Comparison of ENCODE assay signal across 18 mouse cellular contexts in genomic region chr9:79639430-79640090, GRCm38 (mm10).
DNase-seq lines count a peak whose midpoint lies in the region; ATAC-seq and TF ChIP-seq lines count a peak whose summit lies in the region.
"Had no signal": no experiment of that assay in that cellular context is flagged by ENCODE, and none has a peak within 500 bp of the region (broad histone marks: within the 10 kb centered on the region; RNA-seq: fewer than 3 reads in every experiment).

No protein-coding gene starts in this region.

- H3K27ac ChIP-seq in kidney, postnatal 0 days: no peak overlapping the region
- H3K27ac ChIP-seq in kidney, embryonic 16.5 days (ENCODE audit: low read length): no peak overlapping the region
- no peak overlapping the region for H3K27ac ChIP-seq in lung, postnatal 0 days (ENCODE audit: low read length)
- H3K27ac ChIP-seq: heart, adult 2 months; heart, embryonic 15.5 days; limb, embryonic 10.5 days; macrophage; midbrain, embryonic 12.5 days had no signal

- H3K27me3 ChIP-seq in kidney, postnatal 0 days (ENCODE audit: insufficient read depth, low read length): no peaks in the 10 kb centered on the region
- H3K27me3 ChIP-seq in kidney, embryonic 16.5 days (ENCODE audit: insufficient read depth, low read length): no peaks in the 10 kb centered on the region
- H3K27me3 ChIP-seq in lung, postnatal 0 days (replicated peaks; ENCODE audit: insufficient read depth, low read length): no peaks in the 10 kb centered on the region
- H3K27me3 ChIP-seq: heart, embryonic 15.5 days; midbrain, embryonic 12.5 days had no signal

- no peaks in the 10 kb centered on the region for H3K9me3 ChIP-seq in kidney, postnatal 0 days (replicated peaks; ENCODE audit: low read length)
- H3K9me3 ChIP-seq in kidney, embryonic 16.5 days (ENCODE audit: low read length): no peaks in the 10 kb centered on the region
- no peaks in the 10 kb centered on the region for H3K9me3 ChIP-seq in lung, postnatal 0 days (ENCODE audit: low read length)
- H3K9me3 ChIP-seq: heart, embryonic 15.5 days; limb, embryonic 10.5 days; midbrain, embryonic 12.5 days had no signal

- WGBS in kidney, postnatal 0 days: 64% methylated on average over 11 of the region's 11 CpGs
- 68% methylated on average over 11 of the region's 11 CpGs for WGBS in kidney, embryonic 16.5 days
- WGBS in lung, postnatal 0 days: 30% methylated on average over 11 of the region's 11 CpGs

- no peak overlapping the region for H3K4me2 ChIP-seq in kidney, postnatal 0 days (ENCODE audit: low read length)
- no peak overlapping the region for H3K4me2 ChIP-seq in kidney, embryonic 16.5 days (replicated peaks; ENCODE audit: low read depth, low read length)
- no peak overlapping the region for H3K4me2 ChIP-seq in lung, postnatal 0 days (replicated peaks; ENCODE audit: low read depth, low read length)
- H3K4me2 ChIP-seq: heart, embryonic 15.5 days; liver, embryonic 11.5 days; midbrain, embryonic 12.5 days had no signal

- 0 out of 2 replicates have a peak, but pooled peaks have one; percentile 10 for TF ChIP-seq CTCF in kidney, postnatal 0 days (IDR thresholded peaks at IDR 0.05; ENCODE audit: low read depth)
- TF ChIP-seq CTCF in lung, postnatal 0 days (IDR thresholded peaks at IDR 0.05): peak; percentile 49

- no peak overlapping the region for H3K9ac ChIP-seq in kidney, postnatal 0 days (ENCODE audit: low read depth, low read length)
- no peak overlapping the region for H3K9ac ChIP-seq in kidney, embryonic 16.5 days (replicated peaks; ENCODE audit: low read length)
- H3K9ac ChIP-seq in lung, postnatal 0 days (replicated peaks; ENCODE audit: low read depth): no peak overlapping the region
- H3K9ac ChIP-seq: heart, embryonic 15.5 days; midbrain, embryonic 12.5 days had no signal

- peak; percentile 52; the same call in 1 of the 2 replicates for TF ChIP-seq EP300 in lung, postnatal 0 days (IDR thresholded peaks at IDR 0.05)

- no peaks in the 10 kb centered on the region for H3K4me1 ChIP-seq in kidney, postnatal 0 days (replicated peaks; ENCODE audit: insufficient read depth, low read length)
- no peaks in the 10 kb centered on the region for H3K4me1 ChIP-seq in kidney, embryonic 16.5 days (ENCODE audit: insufficient read depth, low read length)
- no peaks in the 10 kb centered on the region for H3K4me1 ChIP-seq in lung, postnatal 0 days (ENCODE audit: insufficient read depth, low read depth, low read length)
- H3K4me1 ChIP-seq: limb, embryonic 10.5 days; midbrain, embryonic 12.5 days had no signal

- H3K36me3 ChIP-seq in kidney, postnatal 0 days (ENCODE audit: insufficient read depth, low read length): no peaks in the 10 kb centered on the region
- H3K36me3 ChIP-seq in kidney, embryonic 16.5 days (ENCODE audit: insufficient read depth, low read length): no peaks in the 10 kb centered on the region
- no peaks in the 10 kb centered on the region for H3K36me3 ChIP-seq in lung, postnatal 0 days (ENCODE audit: insufficient read depth, low read length)
- H3K36me3 ChIP-seq: heart, embryonic 15.5 days; limb, embryonic 10.5 days; midbrain, embryonic 12.5 days had no signal

- ATAC-seq in kidney, postnatal 0 days (replicated peaks; ENCODE audit: low FRiP score, low read depth): no peak
- no peak for ATAC-seq in kidney, embryonic 16.5 days (ENCODE audit: low FRiP score, low TSS enrichment)
- peak; percentile 70 for ATAC-seq in lung, postnatal 0 days
- ATAC-seq: CD4-positive, CD25-positive, alpha-beta regulatory T cell, adult 4 months had no signal

- DNase-seq in kidney, postnatal 0 days (ENCODE audit: low spot score): peak; percentile 21
- DNase-seq in R1 (ENCODE audit: low read depth, low spot score): peak; percentile 3
- DNase-seq in lung, postnatal 0 days (ENCODE audit: low spot score): peak; percentile 71
- no peak for DNase-seq in spleen, postnatal 14 days (ENCODE audit: low spot score in 2 of 2)
- DNase-seq in yolk sac, embryonic 10.5 days (ENCODE audit: low spot score): no peak
- no peak for DNase-seq in B cell, adult 2 months
- DNase-seq: cerebellum, adult 8-10 months; gastrocnemius, postnatal 10 days; heart, adult 2 months; kidney, adult 2 months; kidney, postnatal 25 days had no signal

- H3K4me3 ChIP-seq in kidney, postnatal 0 days (replicated peaks; ENCODE audit: low read depth, low read length): no peak overlapping the region
- no peak overlapping the region for H3K4me3 ChIP-seq in kidney, embryonic 16.5 days (ENCODE audit: low read length)
- H3K4me3 ChIP-seq in lung, postnatal 0 days (ENCODE audit: low read depth, low read length): no peak overlapping the region
- H3K4me3 ChIP-seq: heart, adult 2 months; heart, embryonic 15.5 days; limb, embryonic 10.5 days; midbrain, embryonic 12.5 days had no signal

Comparison
In these comparisons a context has a peak if more than half of its experiments do, and no peak if none do; other contexts are left out.
1. DNase-seq: peak in kidney, postnatal 0 days (single experiment), R1 (single experiment) and lung, postnatal 0 days (single experiment); none in spleen, postnatal 14 days (0 of 2), yolk sac, embryonic 10.5 days (single experiment) and B cell, adult 2 months (0 of 2).